Mouse (Mus musculus) lung, embryonic 14.5 days (tissue): ENCODE data around the gene 1810037I17Rik. TPM values are rescaled to one million over a fixed set of nuclear protein-coding genes. Genes with fewer than 3 reads are reported as not detected.
"Not testable (repeated sequence)": the region's sequence is repeated elsewhere in the genome, so short reads cannot be mapped to it uniquely, and the experiment has no call there.

ENCODE experiments used
- ATAC-seq: fragments of 200-750 bp; cut with Nextera tagmentation; 2 replicates; pipeline ENCODE4 v1.8.0; 2017; ENCODE audit warnings: mild to moderate bottlenecking, moderate TSS enrichment, moderate library complexity; ENCODE audit not compliant: insufficient read depth
- DNase-seq: peaks from one replicate; pipeline ENCODE4 v3.0.0-alpha.2; 2015
- H3K27ac ChIP-seq: fragments of 300-500 bp; sonication (generic); 2 replicates; pipeline ENCODE4 v1.5.1; 2014; ENCODE audit warnings: low read depth, mild to moderate bottlenecking, moderate library complexity
- H3K27me3 ChIP-seq: fragments of 300-500 bp; sonication (generic); 2 replicates; pipeline ENCODE4 v1.6.1; 2014; ENCODE audit warnings: low read length, control low read depth; ENCODE audit not compliant: insufficient read depth
- H3K36me3 ChIP-seq: fragments of 300-500 bp; sonication (generic); 2 replicates; pipeline ENCODE4 v1.6.1; 2014; ENCODE audit warnings: control low read depth; ENCODE audit not compliant: insufficient read depth
- H3K4me1 ChIP-seq: fragments of 300-500 bp; sonication (generic); 2 replicates; pipeline ENCODE4 v1.6.1; 2014; ENCODE audit warnings: antibody characterized with exemption, control low read depth; ENCODE audit not compliant: insufficient read depth
- H3K4me2 ChIP-seq: fragments of 300-500 bp; sonication (generic); 2 replicates; pipeline ENCODE4 v1.6.1; 2014; ENCODE audit warnings: mild to moderate bottlenecking
- H3K4me3 ChIP-seq: fragments of 300-500 bp; sonication (generic); 2 replicates; pipeline ENCODE4 v1.5.1; 2014; ENCODE audit warnings: low read depth, low read length
- H3K9ac ChIP-seq: fragments of 300-500 bp; sonication (generic); 2 replicates; pipeline ENCODE4 v1.6.1; 2014
- H3K9me3 ChIP-seq: fragments of 300-500 bp; sonication (generic); 2 replicates; pipeline ENCODE4 v1.6.1; 2016; ENCODE audit warnings: low read depth, low read length, control low read depth
- CTCF ChIP-seq: IDR thresholded peaks from 2 replicates; pipeline ENCODE4 v1.5.1; 2016; ENCODE audit warnings: antibody characterized with exemption, low read depth
- WGBS: fragments of 180-500 bp; shearing (Covaris S2); extraction: QIAGEN DNeasy Blood & Tissue Kit; methylation state at CpG from one replicate; pipeline ENCODE4 v1.1.7; 2014; 5-methylcytosine and 5-hydroxymethylcytosine counted together
- polyA plus RNA-seq: library from polyadenylated mRNA; unstranded; fragments of >200 nt; fragmentation: Nextera tagmentation; extraction: Ambion mirVana; gene quantifications from 2 replicates; pipeline ENCODE4 v1.2.1, GENCODE M21; 2014

Gene 1810037I17Rik
- polyA plus RNA-seq, 1 experiment from 2014 or later, result 81.0 TPM

DNA sequence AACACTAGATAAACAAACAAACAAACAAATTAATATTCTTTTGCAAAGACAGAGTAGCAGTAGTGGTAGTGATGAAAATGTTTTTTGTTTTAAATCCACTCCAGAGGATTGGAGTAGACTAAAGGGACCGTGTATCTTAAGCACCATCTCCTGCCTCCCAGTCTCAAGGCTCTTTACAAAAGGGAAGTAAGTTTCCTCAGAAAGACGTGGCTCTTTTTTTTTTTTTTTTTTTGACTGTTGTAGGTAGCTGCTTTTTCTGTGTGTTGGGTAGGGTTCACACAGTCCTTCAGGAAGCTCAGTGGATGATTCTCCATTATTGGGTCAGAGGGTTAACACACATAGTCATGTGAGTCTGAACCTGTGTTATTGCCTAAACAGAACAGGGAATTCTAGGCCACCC, 5.3 kb upstream of the 1810037I17Rik start:
- H3K4me2 ChIP-seq, result no peak overlapping the region
- H3K27ac ChIP-seq, result no peak overlapping the region
- no peaks in the 10 kb centered on the region for H3K9me3 ChIP-seq
- DNase-seq (no peak), ATAC-seq (no peak)
- H3K4me1 ChIP-seq, result no peaks in the 10 kb centered on the region
- H3K9ac ChIP-seq, result no peak overlapping the region
- 58% methylated on average over 2 of the region's 2 CpGs for WGBS
- H3K36me3 ChIP-seq, result no peaks in the 10 kb centered on the region
- TF ChIP-seq CTCF, result no peak
- no peak overlapping the region for H3K4me3 ChIP-seq
- H3K27me3 ChIP-seq, result no peaks in the 10 kb centered on the region

DNA sequence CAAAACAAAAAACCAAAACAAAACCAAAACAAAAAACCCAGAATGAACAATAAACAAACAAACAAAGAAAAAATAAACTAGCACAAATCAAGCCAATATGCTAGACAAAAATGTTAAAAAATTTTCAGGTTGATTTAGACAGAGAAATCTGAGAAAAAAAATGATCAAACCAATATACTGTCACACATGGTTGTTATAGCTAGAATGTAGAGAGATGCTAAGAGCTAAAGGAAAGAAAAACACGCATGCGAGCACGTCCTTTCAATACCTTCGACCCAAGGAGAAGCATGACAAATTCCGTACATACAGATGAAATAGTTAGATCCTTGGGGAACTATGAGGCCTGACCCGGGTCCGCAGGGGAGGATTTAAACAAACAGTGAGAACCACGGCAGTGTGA, 4.7 kb upstream of the 1810037I17Rik start, which contains the start of gene Gm10959:
Gene Gm10959, minus strand, starts transcription at position 101 of the 400 bp plus-strand sequence.
- Histone ChIP-seq H3K4me3 (no peak within 1 kb of the TSS), H3K36me3 (no peaks in the 10 kb centered on the region), H3K4me1 (no peaks in the 10 kb centered on the region), H3K9ac (no peak within 1 kb of the TSS), H3K27ac (no peak within 1 kb of the TSS), H3K27me3 (no peaks in the 10 kb centered on the region), H3K4me2 (no peak within 1 kb of the TSS), H3K9me3 (no peaks in the 10 kb centered on the region)
- no peak for TF ChIP-seq CTCF
- DNase-seq (no peak), ATAC-seq (no peak)
- 73% methylated on average over 8 of the region's 8 CpGs for WGBS

DNA sequence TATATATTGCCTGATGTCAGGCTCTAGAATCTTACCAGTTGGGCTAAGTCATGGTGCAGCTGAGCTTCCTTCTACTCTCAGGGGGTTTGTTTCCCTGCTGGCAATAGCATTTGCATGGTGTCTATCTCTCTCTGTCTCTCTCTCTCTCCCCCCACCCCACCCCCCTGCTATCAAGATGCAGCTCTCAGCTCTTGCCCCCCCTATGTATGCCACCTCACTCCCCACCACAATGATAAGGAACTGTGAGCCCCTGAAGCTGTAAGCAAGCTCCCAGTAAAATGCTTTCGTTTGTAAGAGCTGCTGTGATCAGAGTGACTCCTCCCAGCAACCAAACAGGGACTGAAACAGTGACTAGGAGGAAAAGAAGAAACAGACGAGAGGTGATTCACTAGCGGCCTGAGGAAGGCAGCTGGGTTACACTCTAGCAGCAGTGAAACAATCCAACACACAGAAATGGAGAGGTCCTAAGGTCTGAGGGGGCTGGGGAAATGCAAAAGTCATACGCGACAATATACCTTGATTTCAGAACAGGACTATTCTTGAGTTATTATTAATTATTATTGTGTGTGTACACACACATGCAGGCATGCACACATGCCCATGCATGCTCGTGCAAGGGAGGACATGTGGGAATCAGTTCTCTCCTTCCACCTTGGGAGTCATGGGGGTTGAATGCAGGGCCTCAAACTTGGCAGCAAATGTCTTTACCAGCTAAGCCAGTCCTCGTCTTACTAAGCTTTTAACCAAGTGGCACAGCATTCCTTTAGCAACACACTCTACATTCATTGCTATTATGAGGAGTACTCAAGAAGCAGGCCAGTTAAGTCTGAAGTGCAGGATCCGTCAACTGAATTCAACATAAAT, 3.2 kb upstream of the 1810037I17Rik start:
- Histone ChIP-seq H3K9me3 (no peaks in the 10 kb centered on the region), H3K27me3 (no peaks in the 10 kb centered on the region), H3K27ac (no peak overlapping the region), H3K4me2 (no peak overlapping the region), H3K4me1 (no peaks in the 10 kb centered on the region), H3K9ac (no peak overlapping the region), H3K4me3 (no peak overlapping the region), H3K36me3 (no peaks in the 10 kb centered on the region)
- DNase-seq (peak; percentile 18), ATAC-seq (no peak)
- WGBS, result 54% methylated on average over 8 of the region's 8 CpGs
- TF ChIP-seq CTCF, result no peak

DNA sequence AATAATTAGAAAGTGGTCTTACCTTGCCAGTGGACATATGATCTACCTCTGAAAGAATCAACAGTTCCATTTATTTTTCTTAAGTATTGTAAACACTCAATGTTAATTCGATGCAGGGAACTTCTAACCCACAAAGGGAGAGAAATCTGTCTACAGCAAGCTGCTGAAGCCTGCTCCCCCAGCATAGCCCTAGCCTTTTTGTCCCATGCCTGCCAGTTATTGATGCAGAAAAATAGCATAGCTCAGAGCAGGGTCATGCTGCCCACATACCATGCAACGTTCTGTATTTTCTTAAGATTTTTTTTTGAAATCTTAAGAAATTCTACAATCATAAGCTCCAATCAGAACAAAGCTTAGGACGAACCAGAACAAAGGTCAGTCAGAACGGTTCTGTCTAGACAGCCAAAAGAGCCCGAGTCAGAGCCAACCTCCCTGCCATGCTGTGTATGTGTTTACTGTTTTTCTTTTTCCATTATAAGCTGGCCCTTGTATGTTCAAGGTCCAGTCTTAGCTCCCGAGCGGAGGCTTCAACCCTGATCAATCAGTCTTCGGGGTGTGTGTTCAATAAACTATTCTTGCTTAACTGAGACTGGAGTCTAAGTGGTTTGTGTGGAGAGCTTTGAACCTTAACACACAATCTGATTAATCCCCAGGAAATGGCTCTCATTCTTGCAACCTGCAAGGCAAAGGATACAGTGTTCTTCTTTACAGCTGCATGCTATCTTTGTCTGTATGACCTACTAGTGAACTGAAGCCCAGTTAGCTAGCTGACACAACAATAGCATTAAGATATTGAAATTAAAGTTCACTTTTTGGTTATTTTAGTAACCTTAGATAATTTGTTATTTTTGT, 2.1 kb upstream of the 1810037I17Rik start:
- Histone ChIP-seq H3K36me3 (no peaks in the 10 kb centered on the region), H3K9ac (no peak overlapping the region), H3K4me1 (no peaks in the 10 kb centered on the region), H3K27me3 (no peaks in the 10 kb centered on the region), H3K9me3 (no peaks in the 10 kb centered on the region), H3K4me2 (no peak overlapping the region), H3K27ac (no peak overlapping the region), H3K4me3 (no peak overlapping the region)
- DNase-seq (no peak), ATAC-seq (no peak)
- TF ChIP-seq CTCF, result no peak
- WGBS, result 66% methylated on average over 8 of the region's 8 CpGs

DNA sequence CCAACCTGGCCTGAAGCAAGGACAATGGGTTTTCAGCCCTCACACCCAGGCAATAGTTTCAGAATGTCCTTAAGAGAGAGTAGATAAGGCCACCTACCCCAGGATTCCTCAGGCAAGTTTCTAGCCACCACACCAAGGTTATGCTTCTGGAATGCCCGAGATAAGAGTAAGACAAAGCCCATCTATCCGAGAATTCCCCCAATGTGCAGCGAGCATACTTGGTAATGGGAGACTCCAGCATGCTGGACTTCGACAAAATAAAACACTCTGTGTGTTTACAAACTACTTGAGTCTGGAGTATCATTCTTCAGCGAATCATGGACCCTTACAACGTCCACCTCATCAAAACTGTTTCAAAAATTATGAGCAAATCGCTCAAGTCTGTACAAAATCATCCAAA, 856 bp upstream of the 1810037I17Rik start:
- DNase-seq (peak; percentile 41), ATAC-seq (no peak)
- H3K36me3 ChIP-seq, result peaks cover 6% of the 10 kb centered on the region; the same call in 1 of the 2 replicates
- H3K4me1 ChIP-seq, result no peaks in the 10 kb centered on the region
- no peak overlapping the region for H3K9ac ChIP-seq
- H3K27ac ChIP-seq, result peak overlapping the region; percentile 78
- H3K4me3 ChIP-seq, result peak overlapping the region; percentile 63
- TF ChIP-seq CTCF, result no peak
- WGBS, result 34% methylated on average over 7 of the region's 7 CpGs
- H3K4me2 ChIP-seq, result peak overlapping the region; percentile 78
- H3K9me3 ChIP-seq, result no peaks in the 10 kb centered on the region
- no peaks in the 10 kb centered on the region for H3K27me3 ChIP-seq

DNA sequence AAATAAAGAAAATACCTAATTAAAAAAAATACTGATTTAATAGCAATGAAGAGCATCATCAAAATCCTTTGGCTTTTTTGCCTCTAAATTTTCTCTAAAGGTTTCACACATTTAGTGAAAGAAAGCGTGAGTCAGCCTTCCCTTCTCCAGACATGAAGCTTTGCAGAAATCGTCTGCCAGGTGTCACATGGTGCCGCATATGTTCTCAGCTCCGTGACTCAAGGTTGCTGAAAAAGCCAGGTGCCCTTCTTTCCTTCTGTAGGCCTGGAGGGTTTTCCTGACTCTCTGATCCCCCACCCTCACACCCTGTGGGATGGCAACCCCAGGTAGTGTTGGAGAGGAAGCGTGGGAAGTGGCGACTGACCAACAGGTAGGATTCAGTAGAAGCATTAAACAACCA, 5.7 kb downstream of the 1810037I17Rik start:
- Histone ChIP-seq H3K4me3 (no peak overlapping the region), H3K9me3 (no peaks in the 10 kb centered on the region), H3K27me3 (no peaks in the 10 kb centered on the region), H3K27ac (no peak overlapping the region), H3K4me1 (no peaks in the 10 kb centered on the region), H3K36me3 (peaks cover 10% of the 10 kb centered on the region; the same call in 1 of the 2 replicates), H3K4me2 (no peak overlapping the region), H3K9ac (no peak overlapping the region)
- DNase-seq (no peak), ATAC-seq (no peak)
- WGBS, result 87% methylated on average over 6 of the region's 6 CpGs
- TF ChIP-seq CTCF, result no peak

DNA sequence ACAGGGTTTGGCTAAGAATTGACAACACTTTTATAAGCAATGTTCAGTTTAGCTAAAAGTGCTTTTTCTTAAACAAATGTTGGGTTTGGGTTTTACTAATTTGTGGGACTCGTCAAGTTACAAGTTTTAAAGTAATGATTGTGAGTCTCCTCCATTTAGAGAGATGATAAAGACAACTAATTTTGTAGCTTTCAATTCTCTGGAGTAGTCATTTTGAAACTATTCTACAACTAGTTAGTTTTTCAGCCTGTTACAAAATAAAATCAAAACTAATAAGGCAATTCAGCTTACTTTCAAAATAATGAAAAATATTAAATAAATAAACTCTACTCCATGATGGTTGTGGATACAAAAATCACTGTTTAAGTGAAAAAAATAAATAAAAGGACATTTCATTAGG, 8.5 kb downstream of the 1810037I17Rik start:
- WGBS, result 90% methylated on average over 1 of the region's 1 CpGs
- no peak for TF ChIP-seq CTCF
- H3K4me3 ChIP-seq, result no peak overlapping the region
- H3K27me3 ChIP-seq, result no peaks in the 10 kb centered on the region
- H3K9ac ChIP-seq, result no peak overlapping the region
- no peaks in the 10 kb centered on the region for H3K9me3 ChIP-seq
- ATAC-seq (no peak), DNase-seq (no peak)
- no peaks in the 10 kb centered on the region for H3K4me1 ChIP-seq
- H3K27ac ChIP-seq, result no peak overlapping the region
- H3K4me2 ChIP-seq, result no peak overlapping the region
- H3K36me3 ChIP-seq, result peaks cover 5% of the 10 kb centered on the region; the same call in 1 of the 2 replicates

DNA sequence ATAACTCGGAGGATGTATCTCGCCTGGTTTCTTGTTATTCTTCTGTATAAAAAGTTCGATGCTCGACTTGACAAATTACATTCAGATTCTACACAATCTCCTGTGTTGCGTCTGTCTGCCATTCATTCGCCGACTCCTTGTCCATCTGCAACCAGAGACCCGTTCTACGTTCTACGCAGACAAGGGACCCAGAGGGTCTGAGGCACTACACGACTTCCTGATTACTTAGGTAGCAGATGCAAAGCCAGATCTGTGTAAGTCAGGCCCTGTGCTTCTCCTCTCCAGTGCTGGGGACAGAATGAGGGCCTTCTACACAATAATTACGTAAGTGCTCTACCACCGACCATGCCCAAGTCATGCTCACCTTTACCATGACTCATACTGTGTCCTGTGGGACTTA, 13.2 kb downstream of the 1810037I17Rik start:
- not testable (repeated sequence) for H3K27me3 ChIP-seq, H3K36me3 ChIP-seq, H3K4me3 ChIP-seq, DNase-seq, H3K9me3 ChIP-seq, H3K27ac ChIP-seq, H3K4me1 ChIP-seq, H3K4me2 ChIP-seq, H3K9ac ChIP-seq, ATAC-seq
- 77% methylated on average over 13 of the region's 13 CpGs for WGBS
